Mouse (Mus musculus) bone marrow, adult 2 months (tissue): ENCODE results near the gene Gm42878.

Experiments used
- CTCF ChIP-seq: fragments of 200-500 bp; IDR thresholded peaks from 2 replicates; pipeline ENCODE4 v1.5.1; 2011; ENCODE audit warnings: low read length, control low read depth; ENCODE audit not compliant: control insufficient read depth, insufficient read depth
- POLR2A ChIP-seq: fragments of 200-500 bp; IDR thresholded peaks from 2 replicates; pipeline ENCODE4 v1.6.1; 2011; ENCODE audit warnings: low read depth, mild to moderate bottlenecking, control low read depth, low read length, borderline replicate concordance; ENCODE audit not compliant: control insufficient read depth

DNA sequence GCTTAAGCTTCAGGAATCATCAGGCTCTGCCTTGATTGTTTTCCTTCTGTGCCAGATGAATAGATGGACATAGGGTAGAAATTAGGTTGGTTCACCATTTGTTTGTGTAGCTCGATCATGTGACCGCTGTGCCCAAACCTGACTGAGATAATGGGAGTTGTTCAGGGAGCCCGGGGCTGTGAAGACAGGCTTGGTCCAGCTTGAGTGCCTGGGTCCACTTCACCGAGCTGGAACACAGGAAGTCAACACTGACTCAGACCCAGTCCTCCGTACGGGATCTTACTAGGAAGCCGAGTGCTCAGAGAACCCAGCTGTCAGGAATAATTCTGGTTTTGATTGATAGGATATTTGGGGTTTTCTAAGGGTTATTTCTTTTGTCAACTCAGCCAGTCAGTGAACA, 70.7 kb downstream of the Gm42878 start:
- no peak for TF ChIP-seq CTCF
- TF ChIP-seq POLR2A = no peak
